Mouse (Mus musculus): Measurements from ENCODE around the gene Dirc2. TPM values are rescaled to one million over a fixed set of nuclear protein-coding genes. Genes with fewer than 3 reads are reported as not detected.

Gene Dirc2
- polyA plus RNA-seq, 1 experiment from 2014 or later, result 44.9 TPM

DNA sequence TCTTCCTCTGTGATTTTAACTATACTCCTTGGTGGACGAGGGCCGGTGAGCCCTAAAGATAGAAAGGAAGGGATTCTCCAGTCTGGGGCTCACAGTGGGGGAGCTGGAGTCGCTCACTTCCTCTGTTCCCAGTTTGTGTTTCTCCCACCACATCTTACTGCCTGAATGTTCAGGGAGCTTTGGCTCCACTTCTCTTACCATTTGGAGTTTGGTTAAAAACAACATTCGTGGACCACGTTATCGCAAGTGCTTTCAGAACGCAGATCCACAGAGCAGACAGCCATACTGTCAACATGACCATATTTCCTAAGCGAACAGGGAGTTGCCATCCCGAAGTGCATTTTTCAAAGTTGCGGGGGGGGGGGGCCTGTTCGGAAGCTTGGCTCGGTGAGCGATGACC, 84.1 kb downstream of the Dirc2 start:
- H3K9me3 ChIP-seq (ENCODE audit: control insufficient read depth, low read length), result no peaks in the 10 kb centered on the region
- H3K4me2 ChIP-seq (replicated peaks), result no peak overlapping the region
- no peak overlapping the region for H3K27ac ChIP-seq
- ATAC-seq (ENCODE audit: low FRiP score) (no peak), DNase-seq (ENCODE audit: low spot score) (no peak)
- no peaks in the 10 kb centered on the region for H3K27me3 ChIP-seq (ENCODE audit: control insufficient read depth, insufficient read depth, low read length)
- H3K4me1 ChIP-seq (replicated peaks; ENCODE audit: control insufficient read depth, insufficient read depth, low read length), result no peaks in the 10 kb centered on the region
- H3K36me3 ChIP-seq (replicated peaks; ENCODE audit: control insufficient read depth, insufficient read depth), result no peaks in the 10 kb centered on the region
- H3K4me3 ChIP-seq (replicated peaks; ENCODE audit: low read length), result no peak overlapping the region
- no peak overlapping the region for H3K9ac ChIP-seq
- 74% methylated on average over 13 of the region's 13 CpGs for WGBS

DNA sequence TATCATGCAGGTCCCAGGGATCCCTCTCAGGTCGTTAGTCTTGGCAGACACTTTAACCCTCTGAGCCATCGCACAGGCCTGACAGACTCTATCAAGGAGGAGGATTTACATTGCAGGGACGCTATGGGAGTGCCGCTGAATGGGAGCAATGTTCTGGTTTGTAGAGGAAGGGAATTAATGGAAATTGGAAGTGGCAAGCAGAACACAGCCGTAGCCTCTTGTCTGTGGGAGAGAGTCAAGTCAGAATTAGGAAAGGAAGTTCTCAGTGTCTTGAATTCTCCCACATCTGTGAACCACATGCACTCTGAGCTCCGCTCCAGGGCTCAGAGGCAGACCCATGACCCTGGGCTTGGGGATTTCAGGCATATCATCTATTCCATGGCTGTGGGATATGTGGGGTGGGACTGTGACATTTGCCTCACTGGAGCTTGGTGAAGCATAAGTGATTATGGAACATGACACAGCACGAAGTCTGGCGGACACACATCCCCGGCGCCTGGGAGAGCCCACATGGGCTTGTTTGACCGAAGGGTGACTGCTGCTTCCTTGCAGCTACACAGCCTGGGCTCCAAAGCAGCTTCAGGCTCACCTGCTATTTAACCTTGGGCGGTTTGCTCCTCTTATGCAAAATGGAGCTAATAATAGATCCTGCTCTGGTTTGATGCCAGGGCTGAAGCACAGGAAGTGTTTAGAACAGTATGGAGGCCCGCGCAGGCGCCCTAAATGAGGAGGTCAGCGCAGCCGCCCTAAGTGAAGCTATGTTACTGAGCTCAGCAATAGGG, 87.6 kb downstream of the Dirc2 start:
- no peaks in the 10 kb centered on the region for H3K9me3 ChIP-seq (ENCODE audit: control insufficient read depth, low read length)
- H3K4me1 ChIP-seq (replicated peaks; ENCODE audit: control insufficient read depth, insufficient read depth, low read length), result no peaks in the 10 kb centered on the region
- ATAC-seq (ENCODE audit: low FRiP score) (peak; percentile 27; the same call in 1 of the 2 replicates), DNase-seq (ENCODE audit: low spot score) (no peak)
- H3K36me3 ChIP-seq (replicated peaks; ENCODE audit: control insufficient read depth, insufficient read depth), result no peaks in the 10 kb centered on the region
- WGBS, result 65% methylated on average over 17 of the region's 17 CpGs
- no peaks in the 10 kb centered on the region for H3K27me3 ChIP-seq (ENCODE audit: control insufficient read depth, insufficient read depth, low read length)
- no peak overlapping the region for H3K4me2 ChIP-seq (replicated peaks)
- H3K4me3 ChIP-seq (replicated peaks; ENCODE audit: low read length), result no peak overlapping the region
- no peak overlapping the region for H3K9ac ChIP-seq
- no peak overlapping the region for H3K27ac ChIP-seq

- H3K36me3 ChIP-seq (replicated peaks; ENCODE audit: control insufficient read depth, insufficient read depth), result no peaks in the 10 kb centered on the region
- no peak overlapping the region for H3K27ac ChIP-seq
- no peaks in the 10 kb centered on the region for H3K27me3 ChIP-seq (ENCODE audit: control insufficient read depth, insufficient read depth, low read length)
- DNase-seq (ENCODE audit: low spot score) (no peak), ATAC-seq (ENCODE audit: low FRiP score) (no peak)
- no peaks in the 10 kb centered on the region for H3K4me1 ChIP-seq (replicated peaks; ENCODE audit: control insufficient read depth, insufficient read depth, low read length)
- H3K9me3 ChIP-seq (ENCODE audit: control insufficient read depth, low read length), result no peaks in the 10 kb centered on the region
- H3K4me2 ChIP-seq (replicated peaks), result no peak overlapping the region
- no peak overlapping the region for H3K4me3 ChIP-seq (replicated peaks; ENCODE audit: low read length)
- WGBS, result 36% methylated on average over 3 of the region's 3 CpGs
- no peak overlapping the region for H3K9ac ChIP-seq
These were observed 90.7 kb downstream of the Dirc2 start for GRCm38 (mm10) chr16:35678476-35678875.

DNA sequence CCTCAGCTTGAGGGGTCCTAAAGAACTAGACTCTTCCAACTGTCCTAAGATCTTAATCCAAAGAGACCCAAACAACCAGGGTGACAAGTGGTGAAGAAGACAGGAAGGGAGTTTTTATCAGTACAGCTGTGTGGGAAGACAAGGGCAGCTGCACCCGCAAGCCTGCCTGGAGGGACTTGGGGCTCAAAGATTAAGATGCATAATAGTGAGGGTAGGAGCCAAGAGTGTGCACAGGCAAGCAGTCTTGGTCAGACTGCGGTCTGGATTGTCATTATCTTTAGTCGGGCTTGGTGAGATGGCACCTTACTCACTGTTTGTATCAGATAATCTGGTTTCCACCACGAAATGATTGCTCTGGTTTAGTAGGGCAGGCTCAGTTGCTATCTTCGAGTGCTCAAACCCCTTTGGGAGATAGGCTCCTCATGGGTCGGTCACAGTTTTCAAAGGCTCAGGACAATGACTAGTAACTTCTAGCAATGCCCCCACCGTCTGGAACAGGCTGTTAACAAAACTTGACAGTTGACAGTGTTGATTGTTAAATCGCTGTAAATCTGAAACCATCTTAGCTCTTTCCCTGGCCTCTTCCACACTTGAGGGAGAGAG, 91.5 kb downstream of the Dirc2 start:
- no peak for DNase-seq (ENCODE audit: low spot score)
- Histone ChIP-seq H3K4me3 (replicated peaks; ENCODE audit: low read length) (no peak overlapping the region), H3K27me3 (ENCODE audit: control insufficient read depth, insufficient read depth, low read length) (no peaks in the 10 kb centered on the region), H3K4me2 (replicated peaks) (no peak overlapping the region), H3K9me3 (ENCODE audit: control insufficient read depth, low read length) (no peaks in the 10 kb centered on the region), H3K36me3 (replicated peaks; ENCODE audit: control insufficient read depth, insufficient read depth) (no peaks in the 10 kb centered on the region), H3K27ac (no peak overlapping the region), H3K4me1 (replicated peaks; ENCODE audit: control insufficient read depth, insufficient read depth, low read length) (no peaks in the 10 kb centered on the region), H3K9ac (no peak overlapping the region)
- ATAC-seq (ENCODE audit: low FRiP score), result no peak
- 78% methylated on average over 8 of the region's 8 CpGs for WGBS

- ATAC-seq (ENCODE audit: low FRiP score) (no peak), DNase-seq (ENCODE audit: low spot score) (no peak)
- Histone ChIP-seq H3K4me3 (replicated peaks; ENCODE audit: low read length) (no peak overlapping the region), H3K4me1 (replicated peaks; ENCODE audit: control insufficient read depth, insufficient read depth, low read length) (no peaks in the 10 kb centered on the region), H3K4me2 (replicated peaks) (no peak overlapping the region), H3K9ac (no peak overlapping the region), H3K27me3 (ENCODE audit: control insufficient read depth, insufficient read depth, low read length) (peaks cover 6% of the 10 kb centered on the region), H3K36me3 (replicated peaks; ENCODE audit: control insufficient read depth, insufficient read depth) (peaks cover 13% of the 10 kb centered on the region; the same call in 1 of the 2 replicates), H3K9me3 (ENCODE audit: control insufficient read depth, low read length) (no peaks in the 10 kb centered on the region), H3K27ac (no peak overlapping the region)
- whole genome bisulfite sequencing, result 92% methylated on average over 4 of the region's 4 CpGs
These were observed 104.3 kb downstream of the Dirc2 start for GRCm38 (mm10) chr16:35664847-35665246.

GRCm38 (mm10) chr16:35663831-35664414, 105.2 kb downstream of the Dirc2 start:
- DNase-seq (ENCODE audit: low spot score), result no peak

DNA sequence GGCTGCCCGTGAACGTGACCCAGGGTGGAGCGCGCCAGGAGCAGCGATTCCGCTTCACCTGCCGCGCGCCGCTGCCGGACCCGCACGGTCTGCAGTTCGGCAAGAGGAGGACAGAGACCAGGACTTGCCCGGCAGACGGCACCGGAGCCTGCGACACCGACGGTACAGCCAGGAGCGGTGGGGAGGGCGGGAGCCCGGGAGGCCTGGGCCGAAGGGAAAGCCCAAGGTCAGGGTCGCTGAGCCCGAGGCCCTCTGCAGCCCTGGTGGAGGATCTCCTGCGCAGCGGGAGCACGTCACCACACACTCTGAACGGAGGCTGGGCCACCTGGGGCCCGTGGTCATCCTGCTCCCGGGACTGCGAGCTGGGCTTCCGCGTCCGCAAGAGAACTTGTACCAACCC, 108.9 kb downstream of the Dirc2 start:
- Histone ChIP-seq H3K9me3 (ENCODE audit: control insufficient read depth, low read length) (no peaks in the 10 kb centered on the region), H3K4me1 (replicated peaks; ENCODE audit: control insufficient read depth, insufficient read depth, low read length) (no peaks in the 10 kb centered on the region), H3K4me3 (replicated peaks; ENCODE audit: low read length) (peak overlapping the region; percentile 17), H3K36me3 (replicated peaks; ENCODE audit: control insufficient read depth, insufficient read depth) (peaks cover 13% of the 10 kb centered on the region; the same call in 1 of the 2 replicates), H3K9ac (no peak overlapping the region), H3K4me2 (replicated peaks) (peak overlapping the region; percentile 40), H3K27me3 (ENCODE audit: control insufficient read depth, insufficient read depth, low read length) (peaks cover 10% of the 10 kb centered on the region), H3K27ac (no peak overlapping the region)
- no peak for DNase-seq (ENCODE audit: low spot score)
- 33% methylated on average over 35 of the region's 36 CpGs for WGBS
- ATAC-seq (ENCODE audit: low FRiP score), result no peak

More at GRCm38 (mm10) chr16:35663831-35664414, 105.2 kb downstream of the Dirc2 start:
- Histone ChIP-seq H3K4me2 (replicated peaks) (no peak overlapping the region), H3K9ac (no peak overlapping the region), H3K27ac (no peak overlapping the region), H3K9me3 (ENCODE audit: control insufficient read depth, low read length) (no peaks in the 10 kb centered on the region), H3K27me3 (ENCODE audit: control insufficient read depth, insufficient read depth, low read length) (peaks cover 10% of the 10 kb centered on the region), H3K36me3 (replicated peaks; ENCODE audit: control insufficient read depth, insufficient read depth) (peaks cover 13% of the 10 kb centered on the region; the same call in 1 of the 2 replicates), H3K4me3 (replicated peaks; ENCODE audit: low read length) (no peak overlapping the region), H3K4me1 (replicated peaks; ENCODE audit: control insufficient read depth, insufficient read depth, low read length) (no peaks in the 10 kb centered on the region)
- no peak for ATAC-seq (ENCODE audit: low FRiP score)
- 89% methylated on average over 9 of the region's 9 CpGs for WGBS

DNA sequence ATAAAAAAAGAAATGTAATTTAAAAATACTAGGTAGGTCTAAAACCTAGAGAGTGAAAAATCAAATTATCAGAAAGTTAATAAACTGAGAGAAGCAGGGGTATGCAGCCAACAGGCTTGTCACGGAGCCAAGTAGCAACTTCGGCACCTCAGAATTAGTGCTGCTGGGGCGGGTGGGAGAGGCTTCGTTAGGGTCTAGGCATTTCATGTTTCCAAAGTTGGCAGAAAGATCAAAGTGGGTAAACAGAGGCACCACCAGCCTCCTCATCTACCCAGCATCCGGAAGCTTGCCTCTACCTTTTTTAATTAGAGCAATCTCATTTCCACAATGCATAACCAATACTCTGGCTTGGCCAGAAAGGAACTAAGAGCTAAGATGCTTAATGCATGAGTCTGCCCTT, 115.2 kb downstream of the Dirc2 start:
- no peaks in the 10 kb centered on the region for H3K36me3 ChIP-seq (replicated peaks; ENCODE audit: control insufficient read depth, insufficient read depth)
- H3K27me3 ChIP-seq (ENCODE audit: control insufficient read depth, insufficient read depth, low read length), result no peaks in the 10 kb centered on the region
- no peak for DNase-seq (ENCODE audit: low spot score)
- no peak overlapping the region for H3K4me2 ChIP-seq (replicated peaks)
- H3K4me1 ChIP-seq (replicated peaks; ENCODE audit: control insufficient read depth, insufficient read depth, low read length), result no peaks in the 10 kb centered on the region
- no peaks in the 10 kb centered on the region for H3K9me3 ChIP-seq (ENCODE audit: control insufficient read depth, low read length)
- no peak overlapping the region for H3K4me3 ChIP-seq (replicated peaks; ENCODE audit: low read length)
- ATAC-seq (ENCODE audit: low FRiP score), result no peak
- no peak overlapping the region for H3K27ac ChIP-seq
- 80% methylated on average over 5 of the region's 5 CpGs for WGBS
- H3K9ac ChIP-seq, result no peak overlapping the region

DNA sequence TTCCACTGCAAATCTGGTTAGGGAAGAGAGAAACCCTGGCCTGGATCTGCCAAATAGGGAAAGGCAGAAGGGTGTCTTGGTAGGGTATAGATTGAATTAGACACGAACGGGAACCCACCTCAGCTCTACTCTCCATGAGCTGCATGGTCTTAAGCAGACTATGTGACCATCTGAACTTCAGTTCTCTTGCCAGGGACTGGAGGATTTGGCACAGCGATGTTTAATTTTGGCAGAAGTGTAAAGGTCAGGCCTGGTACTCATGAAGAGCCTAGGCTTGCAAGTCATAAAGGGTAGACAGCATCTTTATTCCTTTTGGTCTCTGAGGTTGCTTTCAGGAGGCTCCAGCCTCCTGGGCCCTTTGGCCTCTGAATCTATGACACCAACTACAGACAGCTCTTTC, 116.5 kb downstream of the Dirc2 start:
- Histone ChIP-seq H3K4me3 (replicated peaks; ENCODE audit: low read length) (no peak overlapping the region), H3K27me3 (ENCODE audit: control insufficient read depth, insufficient read depth, low read length) (no peaks in the 10 kb centered on the region), H3K4me2 (replicated peaks) (no peak overlapping the region), H3K27ac (no peak overlapping the region), H3K4me1 (replicated peaks; ENCODE audit: control insufficient read depth, insufficient read depth, low read length) (no peaks in the 10 kb centered on the region), H3K36me3 (replicated peaks; ENCODE audit: control insufficient read depth, insufficient read depth) (no peaks in the 10 kb centered on the region), H3K9me3 (ENCODE audit: control insufficient read depth, low read length) (no peaks in the 10 kb centered on the region), H3K9ac (no peak overlapping the region)
- ATAC-seq (ENCODE audit: low FRiP score) (no peak), DNase-seq (ENCODE audit: low spot score) (no peak)
- WGBS, result 90% methylated on average over 3 of the region's 3 CpGs
